Mouse (Mus musculus) heart, postnatal 0 days (tissue): ENCODE data around the gene Cdh5.

Experiments used
- CTCF ChIP-seq: IDR thresholded peaks from 2 replicates; pipeline ENCODE4 v1.5.1; 2016; ENCODE audit warnings: antibody characterized with exemption, control low read depth, low read depth
- EP300 ChIP-seq: IDR thresholded peaks from 2 replicates; pipeline ENCODE4 v1.6.1; 2016; ENCODE audit warnings: antibody characterized with exemption, low read depth

DNA sequence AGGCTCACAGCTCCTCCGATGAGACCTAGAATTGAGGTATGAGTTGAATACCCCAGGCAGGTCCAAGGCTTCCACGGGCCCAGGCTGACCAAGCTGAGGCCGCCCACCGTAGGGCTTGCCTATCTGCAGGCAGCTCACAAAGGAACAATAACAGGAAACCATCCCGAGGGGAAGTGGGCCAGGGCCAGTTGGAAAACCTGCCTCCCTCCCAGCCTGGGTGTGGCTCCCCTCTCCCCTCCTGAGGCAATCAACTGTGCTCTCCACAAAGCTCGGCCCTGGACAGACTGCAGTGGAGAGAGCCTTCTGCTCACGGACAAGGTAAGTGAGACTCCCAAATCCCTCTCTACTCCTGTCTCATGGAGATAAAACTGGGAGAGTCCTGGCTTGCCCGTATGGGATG, at the start of gene Cdh5:
- TF ChIP-seq CTCF (no peak), EP300 (0 out of 2 replicates have a peak, but pooled peaks have one; percentile 48)
